Mouse (Mus musculus) heart, embryonic 11.5 days (tissue): ENCODE data around the gene Trim62. TPM values are rescaled to one million over a fixed set of nuclear protein-coding genes. Genes with fewer than 3 reads are reported as not detected.

Experiments
- ATAC-seq: fragments of 200-750 bp; cut with Nextera tagmentation; replicated peaks from 2 replicates; pipeline ENCODE4 v1.8.0; 2017; ENCODE audit warnings: moderate library complexity; ENCODE audit not compliant: insufficient number of reproducible peaks, low FRiP score, low TSS enrichment
- H3K27ac ChIP-seq: fragments of 300-500 bp; sonication (generic); 2 replicates; pipeline ENCODE4 v1.5.1; 2014; ENCODE audit warnings: mild to moderate bottlenecking, low read depth, low read length
- H3K27me3 ChIP-seq: fragments of 300-500 bp; sonication (generic); 2 replicates; pipeline ENCODE4 v1.6.1; 2014; ENCODE audit warnings: mild to moderate bottlenecking, low read length, mixed read lengths; ENCODE audit not compliant: control insufficient read depth, insufficient read depth
- H3K36me3 ChIP-seq: fragments of 300-500 bp; sonication (generic); 2 replicates; pipeline ENCODE4 v1.6.1; 2014; ENCODE audit warnings: mild to moderate bottlenecking, low read length, moderate library complexity, mixed read lengths; ENCODE audit not compliant: control insufficient read depth, insufficient read depth
- H3K4me1 ChIP-seq: fragments of 300-500 bp; sonication (generic); 2 replicates; pipeline ENCODE4 v1.6.1; 2014; ENCODE audit warnings: low read length; ENCODE audit not compliant: control insufficient read depth, insufficient read depth
- H3K4me2 ChIP-seq: fragments of 300-500 bp; sonication (generic); 2 replicates; pipeline ENCODE4 v1.6.1; 2014; ENCODE audit warnings: mild to moderate bottlenecking, moderate library complexity
- H3K4me3 ChIP-seq: fragments of 300-500 bp; sonication (generic); 2 replicates; pipeline ENCODE4 v1.5.1; 2014; ENCODE audit warnings: low read depth, low read length
- H3K9ac ChIP-seq: fragments of 300-500 bp; sonication (generic); 2 replicates; pipeline ENCODE4 v1.6.1; 2014; ENCODE audit warnings: mild to moderate bottlenecking, low read depth, low read length, moderate library complexity
- H3K9me3 ChIP-seq: fragments of 300-500 bp; sonication (generic); replicated peaks from 2 replicates; pipeline ENCODE4 v1.6.1; 2016; ENCODE audit warnings: low read length; ENCODE audit not compliant: control insufficient read depth
- whole genome bisulfite sequencing: fragments of 180-500 bp; shearing (Covaris S2); extraction: QIAGEN DNeasy Blood & Tissue Kit; methylation state at CpG from one replicate; pipeline ENCODE4 v1.1.7; 2014; ENCODE audit not compliant: insufficient replicate concordance; 5-methylcytosine and 5-hydroxymethylcytosine counted together
- polyA plus RNA-seq: library from polyadenylated mRNA; unstranded; fragments of >200 nt; fragmentation: Nextera tagmentation; extraction: Ambion mirVana; gene quantifications from 2 replicates; pipeline ENCODE4 v1.2.1, GENCODE M21; 2014

The Trim62 gene
- polyA plus RNA-seq, 1 experiment from 2014 or later: 6.2 TPM

- Histone ChIP-seq H3K9me3 (peaks cover 3% of the 10 kb centered on the region; the same call in 1 of the 2 replicates), H3K36me3 (no peaks in the 10 kb centered on the region), H3K4me3 (no peak overlapping the region), H3K27me3 (peaks cover 18% of the 10 kb centered on the region), H3K9ac (no peak overlapping the region), H3K4me2 (no peak overlapping the region), H3K4me1 (0 out of 2 replicates have a peak, but pooled peaks cover 2% of the 10 kb centered on the region), H3K27ac (no peak overlapping the region)
- no peak for ATAC-seq
- 13% methylated on average over 6 of the region's 6 CpGs for WGBS
Observed at GRCm38 (mm10) chr4:128877520-128877919, 5.9 kb upstream of the Trim62 start.

- Histone ChIP-seq H3K27ac (no peak overlapping the region), H3K27me3 (peaks cover 18% of the 10 kb centered on the region), H3K4me1 (peaks cover 2% of the 10 kb centered on the region; the same call in 1 of the 2 replicates), H3K4me3 (no peak overlapping the region), H3K9ac (no peak overlapping the region), H3K9me3 (peaks cover 3% of the 10 kb centered on the region; the same call in 1 of the 2 replicates), H3K4me2 (no peak overlapping the region), H3K36me3 (no peaks in the 10 kb centered on the region)
- 16% methylated on average over 13 of the region's 13 CpGs for WGBS
- ATAC-seq: no peak
Observed at GRCm38 (mm10) chr4:128878901-128879491, 4.4 kb upstream of the Trim62 start.

- under 1% methylated on average over 89 of the region's 94 CpGs for WGBS
- peaks cover 3% of the 10 kb centered on the region; the same call in 1 of the 2 replicates for H3K9me3 ChIP-seq
- H3K36me3 ChIP-seq: no peaks in the 10 kb centered on the region
- H3K27ac ChIP-seq: peak overlapping the region; percentile 57; the same call in 1 of the 2 replicates
- H3K4me3 ChIP-seq: peak overlapping the region; percentile 81
- peaks cover 6% of the 10 kb centered on the region; the same call in 1 of the 2 replicates for H3K4me1 ChIP-seq
- H3K4me2 ChIP-seq: peak overlapping the region; percentile 99
- peak; percentile 55 for ATAC-seq
- peak overlapping the region; percentile 68 for H3K9ac ChIP-seq
- H3K27me3 ChIP-seq: peaks cover 18% of the 10 kb centered on the region
Observed at GRCm38 (mm10) chr4:128883801-128884710, 676 bp downstream of the Trim62 start.

DNA sequence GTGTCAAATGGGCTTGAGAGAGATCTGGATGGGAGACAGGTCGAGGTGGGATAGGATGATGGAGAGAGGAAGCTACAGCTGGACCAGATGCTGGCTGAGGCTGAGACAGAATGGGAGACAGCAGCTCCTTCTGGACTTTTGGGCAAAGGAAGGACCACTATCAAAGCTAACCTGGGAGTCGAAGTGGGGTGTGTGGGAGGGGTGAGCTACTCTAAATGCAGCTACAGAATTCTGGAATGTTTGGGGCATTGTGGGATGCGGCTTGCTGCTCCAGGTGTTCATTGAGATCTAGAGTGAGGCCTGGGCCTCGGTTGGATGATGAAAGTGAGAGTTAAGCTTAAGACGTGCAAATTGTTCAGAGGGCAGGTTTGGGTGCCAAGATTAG, 1.3 kb downstream of the Trim62 start:
- H3K9ac ChIP-seq: peak overlapping the region; percentile 68; the same call in 1 of the 2 replicates
- no peaks in the 10 kb centered on the region for H3K36me3 ChIP-seq
- peaks cover 3% of the 10 kb centered on the region; the same call in 1 of the 2 replicates for H3K9me3 ChIP-seq
- no peak for ATAC-seq
- peak overlapping the region; percentile 81 for H3K4me3 ChIP-seq
- no peak overlapping the region for H3K27ac ChIP-seq
- peaks cover 4% of the 10 kb centered on the region; the same call in 1 of the 2 replicates for H3K4me1 ChIP-seq
- peaks cover 12% of the 10 kb centered on the region for H3K27me3 ChIP-seq
- H3K4me2 ChIP-seq: peak overlapping the region; percentile 99
- 53% methylated on average over 5 of the region's 5 CpGs for WGBS

- peaks cover 10% of the 10 kb centered on the region; the same call in 1 of the 2 replicates for H3K27me3 ChIP-seq
- no peak overlapping the region for H3K9ac ChIP-seq
- H3K4me1 ChIP-seq: peaks cover 4% of the 10 kb centered on the region; the same call in 1 of the 2 replicates
- 92% methylated on average over 8 of the region's 8 CpGs for WGBS
- no peak for ATAC-seq
- H3K9me3 ChIP-seq: peaks cover 3% of the 10 kb centered on the region; the same call in 1 of the 2 replicates
- H3K4me2 ChIP-seq: no peak overlapping the region
- H3K36me3 ChIP-seq: no peaks in the 10 kb centered on the region
- H3K27ac ChIP-seq: no peak overlapping the region
- no peak overlapping the region for H3K4me3 ChIP-seq
Observed at GRCm38 (mm10) chr4:128885540-128885939, 2.2 kb downstream of the Trim62 start.

GRCm38 (mm10) chr4:128886571-128886970, 3.2 kb downstream of the Trim62 start:
- 57% methylated on average over 5 of the region's 5 CpGs for WGBS
- Histone ChIP-seq H3K4me3 (no peak overlapping the region), H3K4me1 (peaks cover 4% of the 10 kb centered on the region; the same call in 1 of the 2 replicates), H3K27me3 (peaks cover 10% of the 10 kb centered on the region; the same call in 1 of the 2 replicates), H3K27ac (no peak overlapping the region), H3K9ac (no peak overlapping the region), H3K9me3 (no peaks in the 10 kb centered on the region), H3K4me2 (no peak overlapping the region), H3K36me3 (no peaks in the 10 kb centered on the region)
- no peak for ATAC-seq

DNA sequence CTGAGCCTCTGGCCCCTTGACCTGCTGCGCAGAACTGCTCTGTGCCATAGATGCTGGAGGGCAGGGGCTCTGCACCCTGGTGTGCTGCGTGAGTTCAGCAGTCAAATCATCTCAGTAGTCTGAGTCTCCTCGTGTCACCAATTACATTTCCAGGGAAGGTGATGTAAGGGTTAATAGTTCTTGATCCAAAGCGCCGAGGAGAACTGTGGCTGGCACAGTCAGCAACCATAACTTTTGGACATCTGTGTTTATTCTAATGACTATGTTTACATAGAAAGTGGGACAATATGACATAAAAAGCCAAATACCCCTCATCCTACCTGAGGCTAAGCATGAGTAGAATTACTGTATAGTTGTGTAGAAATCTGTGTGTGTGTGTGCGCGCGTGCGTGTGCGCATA, 3.6 kb downstream of the Trim62 start:
- Histone ChIP-seq H3K27ac (no peak overlapping the region), H3K9me3 (no peaks in the 10 kb centered on the region), H3K4me3 (no peak overlapping the region), H3K9ac (no peak overlapping the region), H3K36me3 (no peaks in the 10 kb centered on the region), H3K4me1 (peaks cover 4% of the 10 kb centered on the region; the same call in 1 of the 2 replicates), H3K27me3 (peaks cover 8% of the 10 kb centered on the region; the same call in 1 of the 2 replicates), H3K4me2 (no peak overlapping the region)
- WGBS: 82% methylated on average over 10 of the region's 10 CpGs
- ATAC-seq: no peak

DNA sequence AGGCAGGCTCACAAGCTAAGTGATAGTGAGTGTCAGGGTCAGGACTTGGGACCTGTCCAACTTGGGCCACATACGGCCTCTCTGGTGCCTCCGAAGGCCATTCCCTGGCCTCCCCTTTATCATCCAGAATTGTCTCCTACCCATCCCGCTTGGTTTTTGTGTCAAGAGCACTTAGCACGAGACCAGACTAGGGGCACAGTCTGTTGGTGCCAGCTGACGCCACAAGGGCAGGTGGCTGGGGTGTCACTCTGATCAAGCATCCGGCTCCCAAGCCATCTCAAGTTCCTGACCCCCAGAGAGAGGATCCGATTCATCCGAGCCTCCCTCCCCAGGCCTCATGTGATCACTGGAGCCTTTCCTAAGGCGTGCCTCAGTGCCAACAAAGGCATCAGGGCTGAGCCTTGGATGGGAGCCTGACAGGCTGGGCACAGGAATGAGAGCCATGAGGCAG, 4.3 kb downstream of the Trim62 start:
- 64% methylated on average over 9 of the region's 9 CpGs for WGBS
- no peak overlapping the region for H3K4me2 ChIP-seq

More for the DNA sequence above, 4.3 kb downstream of the Trim62 start:
- Histone ChIP-seq H3K4me3 (no peak overlapping the region), H3K9me3 (no peaks in the 10 kb centered on the region), H3K9ac (no peak overlapping the region), H3K36me3 (no peaks in the 10 kb centered on the region), H3K27ac (no peak overlapping the region), H3K4me1 (peaks cover 4% of the 10 kb centered on the region; the same call in 1 of the 2 replicates), H3K27me3 (peaks cover 8% of the 10 kb centered on the region; the same call in 1 of the 2 replicates)
- no peak for ATAC-seq
